Mouse (Mus musculus) CH12.LX (cell line): ENCODE measurements around the gene Pknox2.

ENCODE experiments used
- BHLHE40 ChIP-seq: IDR thresholded peaks from 2 replicates; pipeline ENCODE4 v1.6.1; 2011; ENCODE audit warnings: mild to moderate bottlenecking, low read depth, low read length, improper control_type of control experiment
- CHD2 ChIP-seq: IDR thresholded peaks from 2 replicates; pipeline ENCODE4 v1.6.1; 2011; ENCODE audit warnings: low read length, improper control_type of control experiment
- CTCF ChIP-seq, 2 experiments: IDR thresholded peaks in 1 of 2; conservative IDR thresholded peaks in 1 of 2; 2 replicates each; pipeline ENCODE4 v1.5.1; 2011 to 2012; ENCODE audit warnings: low read depth in 2 of 2, low read length in 2 of 2, improper control_type of control experiment in 1 of 2, inconsistent platforms in 1 of 2, mild to moderate bottlenecking in 1 of 2, moderate library complexity in 1 of 2
- E2F4 ChIP-seq: IDR thresholded peaks from 2 replicates; pipeline ENCODE4 v1.6.1; 2011; ENCODE audit warnings: low read depth, low read length, improper control_type of control experiment; ENCODE audit not compliant: insufficient replicate concordance
- EP300 ChIP-seq: IDR thresholded peaks from 2 replicates; pipeline ENCODE4 v1.6.1; 2011; ENCODE audit warnings: low read length, improper control_type of control experiment
- IRF4 ChIP-seq: IDR thresholded peaks from 2 replicates; pipeline ENCODE4 v1.6.1; 2014; ENCODE audit warnings: low read depth, mild to moderate bottlenecking, inconsistent platforms, low read length, improper control_type of control experiment
- MAFK ChIP-seq: IDR thresholded peaks from 2 replicates; pipeline ENCODE4 v1.6.1; 2011; ENCODE audit warnings: low read length, improper control_type of control experiment; ENCODE audit not compliant: insufficient replicate concordance
- MAX ChIP-seq: IDR thresholded peaks from 2 replicates; pipeline ENCODE4 v1.6.1; 2011; ENCODE audit warnings: low read length, improper control_type of control experiment
- MAZ ChIP-seq: IDR thresholded peaks from 2 replicates; pipeline ENCODE4 v1.6.1; 2012; ENCODE audit warnings: low read depth, mild to moderate bottlenecking, inconsistent platforms, low read length, improper control_type of control experiment, moderate library complexity
- POLR2A ChIP-seq: IDR thresholded peaks from 2 replicates; pipeline ENCODE4 v1.6.1; 2011; ENCODE audit warnings: low read depth, mild to moderate bottlenecking, improper control_type of control experiment, low read length
- POLR2AphosphoS2 ChIP-seq: IDR thresholded peaks from 2 replicates; pipeline ENCODE4 v1.6.1; 2011; ENCODE audit warnings: low read depth, low read length, improper control_type of control experiment
- RAD21 ChIP-seq: IDR thresholded peaks from 2 replicates; pipeline ENCODE4 v1.6.1; 2011; ENCODE audit warnings: low read depth, mild to moderate bottlenecking, low read length, improper control_type of control experiment, moderate library complexity
- ZMIZ1 ChIP-seq: IDR thresholded peaks from 2 replicates; pipeline ENCODE4 v1.6.1; 2012; ENCODE audit warnings: low read depth, mild to moderate bottlenecking, inconsistent platforms, low read length, improper control_type of control experiment
- ZNF384 ChIP-seq: IDR thresholded peaks from 2 replicates; pipeline ENCODE4 v1.6.1; 2012; ENCODE audit warnings: low read depth, low read length, improper control_type of control experiment, inconsistent platforms

DNA sequence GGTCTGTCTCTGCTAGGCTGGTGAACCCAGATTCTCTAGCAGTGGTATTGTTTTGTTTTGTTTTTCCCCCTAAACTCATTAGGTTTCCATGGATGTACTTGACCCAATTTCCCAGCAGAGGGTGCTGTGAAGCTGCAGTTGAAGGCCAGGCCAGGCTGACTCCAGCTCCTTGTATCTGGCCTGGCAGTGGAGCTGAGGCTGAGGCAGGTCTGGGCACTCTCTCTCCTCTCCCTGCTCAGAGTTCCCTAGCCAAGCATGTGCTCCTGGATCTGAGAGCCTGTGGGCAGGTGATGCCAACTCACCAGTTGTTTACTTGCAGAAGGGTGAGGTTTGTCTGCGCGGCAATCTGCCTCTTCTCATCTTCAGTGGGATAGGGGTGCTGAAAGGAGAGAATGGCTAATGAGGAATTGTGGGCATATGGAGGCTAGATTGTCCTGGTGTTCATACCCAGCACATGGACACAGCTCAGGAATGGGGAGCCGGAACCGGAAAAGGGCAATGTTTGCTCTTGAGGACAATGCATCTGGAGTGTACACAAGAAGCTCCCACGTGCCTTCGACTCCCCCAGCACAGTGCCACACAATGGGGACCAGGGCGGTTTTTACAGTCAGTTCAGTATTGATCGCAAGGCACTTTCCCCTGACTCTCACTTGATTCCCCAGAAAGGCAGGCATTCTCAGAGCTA lies 252.1 kb downstream of the Pknox2 start:
- TF ChIP-seq CTCF (conservative IDR thresholded peaks at IDR 0.05 in 1 of 2, IDR thresholded peaks at IDR 0.05 in 1 of 2; ENCODE audit: low read depth in 2 of 2, low read length in 2 of 2) = peak; percentile 39 to 72; a peak in 3 of 4 replicates
- TF ChIP-seq ZMIZ1 = no peak
- TF ChIP-seq IRF4 = no peak
- no peak for TF ChIP-seq E2F4
- peak; percentile 70 for TF ChIP-seq RAD21
- TF ChIP-seq MAFK = no peak
- TF ChIP-seq MAX = no peak
- TF ChIP-seq MAZ = no peak
- no peak for TF ChIP-seq EP300
- no peak for TF ChIP-seq POLR2A
- TF ChIP-seq BHLHE40 = no peak
- TF ChIP-seq POLR2AphosphoS2 = no peak
- TF ChIP-seq ZNF384 = no peak
- TF ChIP-seq CHD2 = no peak
